Mouse (Mus musculus) kidney, postnatal 0 days (tissue): ENCODE measurements around the gene Rere. TPM values are rescaled to one million over a fixed set of nuclear protein-coding genes. Genes with fewer than 3 reads are reported as not detected.
"Not testable (repeated sequence)": the region's sequence is repeated elsewhere in the genome, so short reads cannot be mapped to it uniquely, and the experiment has no call there.

ENCODE experiments used
- ATAC-seq: fragments of 200-750 bp; cut with Nextera tagmentation; replicated peaks from 2 replicates; pipeline ENCODE4 v1.8.0; 2017; ENCODE audit warnings: low read depth, moderate number of reproducible peaks, moderate TSS enrichment, moderate library complexity; ENCODE audit not compliant: low FRiP score
- DNase-seq: peaks from one replicate; pipeline ENCODE4 v3.0.0-alpha.2; 2016; ENCODE audit warnings: low spot score
- H3K27ac ChIP-seq: fragments of 300-500 bp; sonication (generic); 2 replicates; pipeline ENCODE4 v1.5.1; 2014; ENCODE audit warnings: mild to moderate bottlenecking
- H3K27me3 ChIP-seq: fragments of 300-500 bp; sonication (generic); 2 replicates; pipeline ENCODE4 v1.6.1; 2014; ENCODE audit warnings: low read length, mixed read lengths; ENCODE audit not compliant: insufficient read depth
- H3K36me3 ChIP-seq: fragments of 300-500 bp; sonication (generic); 2 replicates; pipeline ENCODE4 v1.6.1; 2014; ENCODE audit warnings: low read length, mixed read lengths; ENCODE audit not compliant: insufficient read depth
- H3K4me1 ChIP-seq: fragments of 300-500 bp; sonication (generic); replicated peaks from 2 replicates; pipeline ENCODE4 v1.6.1; 2014; ENCODE audit warnings: antibody characterized with exemption, low read length, mixed read lengths; ENCODE audit not compliant: insufficient read depth
- H3K4me2 ChIP-seq: fragments of 300-500 bp; sonication (generic); 2 replicates; pipeline ENCODE4 v1.6.1; 2014; ENCODE audit warnings: mild to moderate bottlenecking, low read length, moderate library complexity, mixed read lengths
- H3K4me3 ChIP-seq: fragments of 300-500 bp; sonication (generic); replicated peaks from 2 replicates; pipeline ENCODE4 v1.5.1; 2014; ENCODE audit warnings: low read depth, low read length
- H3K9ac ChIP-seq: fragments of 300-500 bp; sonication (generic); 2 replicates; pipeline ENCODE4 v1.6.1; 2014; ENCODE audit warnings: low read depth, low read length
- H3K9me3 ChIP-seq: fragments of 300-500 bp; sonication (generic); replicated peaks from 2 replicates; pipeline ENCODE4 v1.6.1; 2016; ENCODE audit warnings: low read length, inconsistent platforms, mixed read lengths
- CTCF ChIP-seq: IDR thresholded peaks from 2 replicates; pipeline ENCODE4 v1.5.1; 2016; ENCODE audit warnings: antibody characterized with exemption, low read depth, mild to moderate bottlenecking, moderate library complexity
- WGBS: fragments of 180-500 bp; shearing (Covaris S2); extraction: QIAGEN DNeasy Blood & Tissue Kit; methylation state at CpG from one replicate; pipeline ENCODE4 v1.1.7; 2014; 5-methylcytosine and 5-hydroxymethylcytosine counted together
- polyA plus RNA-seq: library from polyadenylated mRNA; unstranded; fragments of >200 nt; fragmentation: Nextera tagmentation; extraction: Ambion mirVana; gene quantifications from 2 replicates; pipeline ENCODE4 v1.2.1, GENCODE M21; 2015

The Rere gene
- polyA plus RNA-seq, 1 experiment from 2014 or later: 29.8 TPM

DNA sequence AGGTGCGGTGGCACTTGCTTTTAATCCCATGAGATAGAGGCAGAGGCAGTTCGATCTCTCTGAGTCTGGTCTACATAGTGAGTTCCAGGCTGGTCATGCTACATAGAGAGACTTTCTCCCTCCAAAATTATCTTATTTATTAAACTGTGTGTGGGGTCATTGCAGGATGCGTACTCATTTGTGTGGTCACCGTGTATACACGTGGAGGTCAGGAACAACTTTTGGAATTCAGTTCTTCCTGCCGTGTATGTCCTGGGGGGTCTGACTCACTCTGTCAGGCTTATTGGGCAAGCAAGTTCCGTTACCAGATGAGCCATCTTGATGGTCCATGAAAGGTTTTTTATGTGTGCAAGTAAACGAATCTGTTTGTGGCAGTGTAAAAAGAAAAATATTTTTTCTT is 5.5 kb downstream of the Rere start:
- WGBS: 63% methylated on average over 8 of the region's 8 CpGs
- no peaks in the 10 kb centered on the region for H3K27me3 ChIP-seq
- TF ChIP-seq CTCF: no peak
- no peak overlapping the region for H3K4me2 ChIP-seq
- ATAC-seq (no peak), DNase-seq (no peak)
- H3K4me3 ChIP-seq: no peak overlapping the region
- no peak overlapping the region for H3K27ac ChIP-seq
- H3K9ac ChIP-seq: no peak overlapping the region
- no peaks in the 10 kb centered on the region for H3K9me3 ChIP-seq
- H3K36me3 ChIP-seq: no peaks in the 10 kb centered on the region
- peaks cover 24% of the 10 kb centered on the region for H3K4me1 ChIP-seq

DNA sequence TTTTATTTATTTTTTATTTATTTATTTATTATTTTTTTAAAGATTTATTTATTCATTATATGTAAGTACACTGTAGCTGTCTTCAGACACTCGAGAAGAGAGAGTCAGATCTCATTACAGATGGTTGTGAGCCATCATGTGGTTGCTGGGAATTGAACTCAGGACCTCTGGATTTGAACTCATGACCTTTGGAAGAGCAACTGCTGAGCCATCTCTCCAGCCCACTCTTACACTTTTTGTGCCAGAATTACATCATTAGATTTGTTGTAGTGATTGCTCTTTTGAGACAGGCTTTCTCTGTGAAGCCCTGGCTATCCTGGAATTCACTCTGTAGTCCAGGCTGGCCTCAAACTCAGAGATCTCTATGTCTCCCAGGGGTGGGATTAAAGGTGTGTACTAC is 6.0 kb downstream of the Rere start:
- H3K4me3 ChIP-seq, DNase-seq, H3K36me3 ChIP-seq, H3K9me3 ChIP-seq, H3K27me3 ChIP-seq, ATAC-seq, H3K27ac ChIP-seq, H3K4me2 ChIP-seq, H3K9ac ChIP-seq: not testable (repeated sequence)
- peaks cover 24% of the 10 kb centered on the region for H3K4me1 ChIP-seq
- WGBS: 61% methylated on average over 1 of the region's 1 CpGs

DNA sequence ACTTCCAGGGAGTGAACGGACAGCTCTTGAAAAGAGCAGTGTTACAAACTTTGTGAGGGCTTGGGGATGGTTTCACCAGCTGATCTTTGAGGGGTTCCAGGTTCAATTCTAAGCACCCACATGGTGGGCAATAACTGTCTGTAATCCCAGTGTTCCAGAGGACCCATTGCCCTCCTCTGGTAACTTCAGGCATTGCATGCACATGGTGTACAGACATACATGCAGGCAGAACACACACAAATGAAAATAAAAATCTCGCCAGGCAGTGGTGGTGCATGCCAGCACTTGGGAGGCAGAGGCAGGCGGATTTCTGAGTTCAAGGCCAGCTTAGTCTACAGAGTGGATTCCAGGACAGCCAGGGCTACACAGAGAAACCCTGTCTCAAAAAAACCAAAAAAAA is 10.5 kb downstream of the Rere start:
- Histone ChIP-seq H3K9ac (no peak overlapping the region), H3K27me3 (no peaks in the 10 kb centered on the region), H3K4me3 (no peak overlapping the region), H3K9me3 (no peaks in the 10 kb centered on the region), H3K36me3 (no peaks in the 10 kb centered on the region), H3K4me2 (no peak overlapping the region), H3K27ac (no peak overlapping the region), H3K4me1 (peaks cover 14% of the 10 kb centered on the region)
- DNase-seq: no peak
- TF ChIP-seq CTCF: peak; percentile 25; the same call in 1 of the 2 replicates
- WGBS: 93% methylated on average over 3 of the region's 3 CpGs
- no peak for ATAC-seq

DNA sequence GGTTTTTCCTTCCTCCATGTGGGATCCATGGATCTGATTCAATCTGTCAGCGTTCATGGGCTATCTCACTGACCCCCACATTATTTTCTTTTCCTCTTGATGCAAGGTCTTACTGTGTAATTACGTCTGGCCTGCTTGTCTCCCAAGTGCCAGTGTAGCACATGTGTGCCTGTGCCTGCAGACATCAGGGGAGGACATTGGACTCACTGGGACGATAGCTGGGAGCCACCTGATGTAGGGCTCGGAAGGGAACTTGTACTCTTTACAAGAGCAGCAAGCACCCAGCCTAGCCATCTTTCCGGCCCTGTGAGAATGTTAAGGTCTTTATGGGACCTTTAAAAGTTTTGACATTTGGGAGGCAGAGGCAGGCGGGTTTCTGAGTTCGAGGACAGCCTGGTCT is 13.4 kb downstream of the Rere start:
- DNase-seq (no peak), ATAC-seq (no peak)
- no peak overlapping the region for H3K4me2 ChIP-seq
- 92% methylated on average over 7 of the region's 7 CpGs for WGBS
- H3K4me3 ChIP-seq: no peak overlapping the region
- H3K36me3 ChIP-seq: no peaks in the 10 kb centered on the region
- TF ChIP-seq CTCF: no peak
- no peak overlapping the region for H3K27ac ChIP-seq
- no peaks in the 10 kb centered on the region for H3K9me3 ChIP-seq
- H3K4me1 ChIP-seq: no peaks in the 10 kb centered on the region
- H3K27me3 ChIP-seq: no peaks in the 10 kb centered on the region
- no peak overlapping the region for H3K9ac ChIP-seq

DNA sequence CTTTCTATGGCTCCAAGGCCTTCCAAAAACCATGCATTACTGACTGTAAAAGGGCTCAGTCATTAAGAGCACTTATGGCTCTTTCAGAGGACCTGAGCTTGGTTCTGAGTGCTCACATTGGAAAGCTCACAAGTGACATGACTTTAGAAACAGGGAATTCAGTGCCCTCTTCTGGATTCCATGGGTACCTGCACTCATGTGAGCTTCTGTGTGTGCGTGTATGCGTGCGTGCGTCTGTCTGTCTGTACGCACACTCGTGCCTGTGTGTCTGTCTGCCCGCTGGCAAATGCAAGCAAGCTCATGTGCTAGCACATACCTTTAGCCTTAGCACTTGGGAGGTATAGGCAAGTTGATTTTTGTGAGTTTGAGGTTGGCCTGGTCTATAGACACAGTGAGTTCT is 14.5 kb downstream of the Rere start:
- no peaks in the 10 kb centered on the region for H3K9me3 ChIP-seq
- no peak overlapping the region for H3K4me2 ChIP-seq
- ATAC-seq (no peak), DNase-seq (no peak)
- no peak overlapping the region for H3K27ac ChIP-seq
- H3K36me3 ChIP-seq: no peaks in the 10 kb centered on the region
- no peaks in the 10 kb centered on the region for H3K27me3 ChIP-seq
- no peaks in the 10 kb centered on the region for H3K4me1 ChIP-seq
- no peak overlapping the region for H3K9ac ChIP-seq
- TF ChIP-seq CTCF: peak; percentile 28; the same call in 1 of the 2 replicates
- WGBS: 97% methylated on average over 7 of the region's 7 CpGs
- H3K4me3 ChIP-seq: no peak overlapping the region

DNA sequence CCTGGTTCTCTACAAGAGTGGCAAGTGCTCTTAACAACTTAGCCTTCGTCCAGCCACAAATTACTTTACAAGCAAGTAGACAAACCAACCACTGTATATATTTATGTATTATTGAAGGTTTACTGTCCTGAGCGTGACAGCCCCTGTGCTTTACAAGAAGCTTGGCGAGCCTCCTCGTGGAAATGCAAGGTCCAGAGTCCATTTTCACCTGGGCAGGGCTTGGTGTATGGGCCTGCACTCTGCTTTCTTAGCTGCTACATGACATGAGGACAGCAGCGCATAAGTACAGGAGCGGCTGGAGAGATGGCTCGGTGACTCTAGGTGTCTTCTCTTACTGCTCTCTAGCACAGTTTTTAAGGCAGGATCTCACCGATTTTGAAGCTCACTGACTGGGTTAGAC is 21.3 kb downstream of the Rere start:
- DNase-seq: no peak
- TF ChIP-seq CTCF: no peak
- Histone ChIP-seq H3K27me3 (no peaks in the 10 kb centered on the region), H3K9me3 (no peaks in the 10 kb centered on the region), H3K4me1 (no peaks in the 10 kb centered on the region), H3K9ac (no peak overlapping the region), H3K36me3 (no peaks in the 10 kb centered on the region), H3K4me2 (no peak overlapping the region), H3K27ac (no peak overlapping the region), H3K4me3 (no peak overlapping the region)
- ATAC-seq: no peak
- 87% methylated on average over 8 of the region's 8 CpGs for WGBS

DNA sequence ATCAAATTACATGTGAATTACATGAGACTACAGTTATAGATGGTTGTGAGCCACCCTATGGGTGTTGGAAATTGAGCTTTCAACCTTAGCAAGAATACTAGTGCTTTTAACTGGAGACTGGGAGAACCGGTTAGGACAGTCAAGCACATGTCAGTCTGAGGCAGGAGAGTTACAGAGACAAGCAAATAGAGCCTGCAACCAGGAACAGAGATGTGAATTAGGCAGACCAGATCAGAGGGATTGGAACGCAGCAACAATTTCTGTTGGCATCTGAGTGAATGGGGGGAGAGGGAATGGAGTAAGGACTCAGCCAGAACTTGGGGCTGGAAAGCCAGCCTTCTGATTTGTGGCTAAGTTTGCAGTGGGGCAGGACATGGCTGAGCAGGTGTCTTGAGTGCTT is 25.3 kb downstream of the Rere start:
- Histone ChIP-seq H3K9me3 (no peaks in the 10 kb centered on the region), H3K9ac (no peak overlapping the region), H3K4me2 (no peak overlapping the region), H3K36me3 (no peaks in the 10 kb centered on the region), H3K27me3 (no peaks in the 10 kb centered on the region), H3K4me1 (peaks cover 5% of the 10 kb centered on the region; the same call in 1 of the 2 replicates), H3K4me3 (no peak overlapping the region), H3K27ac (no peak overlapping the region)
- TF ChIP-seq CTCF: no peak
- DNase-seq: no peak
- WGBS: 55% methylated on average over 2 of the region's 2 CpGs
- no peak; the same call in 1 of the 2 replicates for ATAC-seq
